Mouse (Mus musculus): ENCODE results near the gene Fndc5.

- TF ChIP-seq CTCF (IDR thresholded peaks at IDR 0.05; ENCODE audit: extremely low read depth, insufficient read length, insufficient replicate concordance, low read depth, low read length) (no peak), POLR2A (IDR thresholded peaks at IDR 0.05; ENCODE audit: low read depth, low read length) (no peak)
Observed at GRCm38 (mm10) chr4:129190538-129190937, 53.7 kb downstream of the Fndc5 start.

Data from small intestine, adult 2 months (tissue).